Mouse (Mus musculus): ENCODE measurements around the gene Arid4a.

Gene Arid4a

GRCm38 (mm10) chr12:71147641-71148040 lies 131.9 kb downstream of the Arid4a start:
- DNase-seq (ENCODE audit: low spot score in 2 of 2) = no peak
